23 mouse cellular contexts compared by ENCODE assay signal in the genomic region with DNA sequence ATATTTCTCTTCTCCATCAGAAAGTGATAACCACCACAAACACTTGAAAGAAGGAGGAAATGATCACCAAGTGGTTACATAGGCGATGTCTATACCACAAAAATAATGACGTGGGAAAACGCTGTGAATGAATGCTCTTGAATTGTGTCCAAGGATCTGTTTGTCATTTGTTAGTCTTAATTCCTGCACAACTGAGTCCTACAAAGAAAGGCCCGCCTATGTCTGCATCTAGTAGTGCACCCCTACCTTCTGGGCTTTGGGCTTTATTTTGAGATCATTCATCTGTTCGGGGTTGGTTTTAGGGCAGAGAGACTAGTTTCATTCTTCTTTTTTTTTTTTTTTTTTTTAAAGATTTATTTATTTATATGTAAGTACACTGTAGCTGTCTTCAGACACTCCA. TPM values are rescaled to one million over a fixed set of nuclear protein-coding genes. Genes with fewer than 3 reads are reported as not detected.
DNase-seq lines count a peak whose midpoint lies in the region; ATAC-seq and TF ChIP-seq lines count a peak whose summit lies in the region.
"Had no signal": no experiment of that assay in that cellular context is flagged by ENCODE, and none has a peak within 500 bp of the region (broad histone marks: within the 10 kb centered on the region; RNA-seq: fewer than 3 reads in every experiment).

No protein-coding gene starts in this region.

- no peak overlapping the region for H3K4me2 ChIP-seq in limb, embryonic 14.5 days (replicated peaks; ENCODE audit: low read depth, low read length, severe bottlenecking)
- no peak overlapping the region for H3K4me2 ChIP-seq in lung, embryonic 14.5 days
- H3K4me2 ChIP-seq in lung, embryonic 15.5 days = no peak overlapping the region
- H3K4me2 ChIP-seq in lung, embryonic 16.5 days (ENCODE audit: low read depth, low read length) = no peak overlapping the region

- H3K9ac ChIP-seq in limb, embryonic 14.5 days (ENCODE audit: low read depth, low read length, severe bottlenecking) = no peak overlapping the region
- H3K9ac ChIP-seq in lung, embryonic 14.5 days = no peak overlapping the region
- no peak overlapping the region for H3K9ac ChIP-seq in lung, embryonic 15.5 days
- H3K9ac ChIP-seq in lung, embryonic 16.5 days (ENCODE audit: low read length) = no peak overlapping the region

- no peaks in the 10 kb centered on the region for H3K27me3 ChIP-seq in limb, embryonic 14.5 days (ENCODE audit: control insufficient read depth, insufficient read depth, low read length)
- no peaks in the 10 kb centered on the region for H3K27me3 ChIP-seq in limb, embryonic 10.5 days (ENCODE audit: low read depth, poor library complexity, severe bottlenecking)
- no peaks in the 10 kb centered on the region for H3K27me3 ChIP-seq in lung, embryonic 14.5 days (ENCODE audit: insufficient read depth, low read length)
- no peaks in the 10 kb centered on the region for H3K27me3 ChIP-seq in lung, embryonic 15.5 days
- no peaks in the 10 kb centered on the region for H3K27me3 ChIP-seq in lung, embryonic 16.5 days (ENCODE audit: control insufficient read depth, insufficient read depth, low read depth, low read length)
- H3K27me3 ChIP-seq: CH12.LX, Patski had no signal

- WGBS in limb, embryonic 14.5 days = 72% methylated on average over 5 of the region's 5 CpGs
- 83% methylated on average over 5 of the region's 5 CpGs for WGBS in limb, embryonic 10.5 days
- 44% methylated on average over 5 of the region's 5 CpGs for WGBS in lung, embryonic 14.5 days
- WGBS in lung, embryonic 15.5 days = 46% methylated on average over 5 of the region's 5 CpGs
- WGBS in lung, adult 2 months = 65% methylated on average over 5 of the region's 5 CpGs
- 47% methylated on average over 5 of the region's 5 CpGs for WGBS in lung, embryonic 16.5 days

- no peaks in the 10 kb centered on the region for H3K9me3 ChIP-seq in limb, embryonic 14.5 days (ENCODE audit: control insufficient read depth, low read length)
- H3K9me3 ChIP-seq in limb, embryonic 10.5 days (replicated peaks) = no peaks in the 10 kb centered on the region
- H3K9me3 ChIP-seq in lung, embryonic 14.5 days (ENCODE audit: low read depth, low read length) = no peaks in the 10 kb centered on the region
- no peaks in the 10 kb centered on the region for H3K9me3 ChIP-seq in lung, embryonic 15.5 days
- no peaks in the 10 kb centered on the region; the same call in 1 of the 2 replicates for H3K9me3 ChIP-seq in lung, embryonic 16.5 days (ENCODE audit: control insufficient read depth, low read length)

- TF ChIP-seq CTCF in lung, embryonic 14.5 days (IDR thresholded peaks at IDR 0.05; ENCODE audit: low read depth) = no peak
- TF ChIP-seq CTCF in lung, adult 2 months (IDR thresholded peaks at IDR 0.05; ENCODE audit: insufficient read depth, low read length) = no peak

- no peaks in the 10 kb centered on the region for H3K36me3 ChIP-seq in limb, embryonic 14.5 days (ENCODE audit: control insufficient read depth, insufficient read depth, low read length)
- no peaks in the 10 kb centered on the region for H3K36me3 ChIP-seq in limb, embryonic 10.5 days
- H3K36me3 ChIP-seq in lung, embryonic 14.5 days (ENCODE audit: insufficient read depth) = no peaks in the 10 kb centered on the region
- H3K36me3 ChIP-seq in lung, embryonic 15.5 days = no peaks in the 10 kb centered on the region
- no peaks in the 10 kb centered on the region for H3K36me3 ChIP-seq in lung, embryonic 16.5 days (ENCODE audit: control insufficient read depth, insufficient read depth, low read length)
- H3K36me3 ChIP-seq: G1E had no signal

- H3K4me1 ChIP-seq in limb, embryonic 14.5 days (ENCODE audit: control insufficient read depth, insufficient read depth, low read length) = no peaks in the 10 kb centered on the region
- no peaks in the 10 kb centered on the region for H3K4me1 ChIP-seq in limb, embryonic 10.5 days
- H3K4me1 ChIP-seq in lung, embryonic 14.5 days (ENCODE audit: insufficient read depth) = no peaks in the 10 kb centered on the region
- no peaks in the 10 kb centered on the region for H3K4me1 ChIP-seq in lung, embryonic 15.5 days
- no peaks in the 10 kb centered on the region for H3K4me1 ChIP-seq in lung, adult 2 months (ENCODE audit: control insufficient read depth, insufficient read depth, low read length)
- H3K4me1 ChIP-seq in lung, embryonic 16.5 days (replicated peaks; ENCODE audit: control insufficient read depth, insufficient read depth, low read length) = no peaks in the 10 kb centered on the region

- no peak for TF ChIP-seq POLR2A in limb, embryonic 14.5 days (IDR thresholded peaks at IDR 0.05; ENCODE audit: borderline replicate concordance, extremely low read depth, insufficient read depth, insufficient read length)
- TF ChIP-seq POLR2A in lung, adult 2 months (IDR thresholded peaks at IDR 0.05; ENCODE audit: borderline replicate concordance, extremely low read depth, low read depth, low read length) = no peak

- ATAC-seq in limb, embryonic 14.5 days (ENCODE audit: low FRiP score, low read depth) = no peak
- peak; percentile 88 for ATAC-seq in lung, embryonic 14.5 days (ENCODE audit: insufficient read depth)
- peak; percentile 72; the same call in 1 of the 2 replicates for ATAC-seq in lung, embryonic 15.5 days (ENCODE audit: borderline replicate concordance, extremely low read depth, low FRiP score, low TSS enrichment)
- peak; percentile 75 for ATAC-seq in lung, embryonic 16.5 days (ENCODE audit: low read depth)
- ATAC-seq: activated CD4-positive, CD25-positive, alpha-beta regulatory T cell, adult 4 months; CD4-positive, CD25-positive, alpha-beta regulatory T cell, adult 4 months; Patski had no signal

- peak; percentile 50 for DNase-seq in limb, embryonic 14.5 days (ENCODE audit: low spot score)
- DNase-seq in limb, embryonic 10.5 days (ENCODE audit: low spot score) = no peak
- peak; percentile 85 for DNase-seq in lung, embryonic 14.5 days
- DNase-seq in lung, postnatal 14 days = no peak
- no peak for DNase-seq in lung, adult 2 months
- no peak for DNase-seq in lung, postnatal 4 days
- DNase-seq: adrenal gland, adult 2 months; adrenal gland, adult 8-10 months; adrenal gland, postnatal 10 days; adrenal gland, postnatal 14 days; adrenal gland, postnatal 25 days; adrenal gland, postnatal 36 days; B cell, adult 2 months; cerebellum, adult 11 months; cerebellum, adult 11-12 months had no signal

- no peak overlapping the region for H3K27ac ChIP-seq in limb, embryonic 14.5 days (replicated peaks; ENCODE audit: low read depth, low read length)
- H3K27ac ChIP-seq in limb, embryonic 10.5 days = no peak overlapping the region
- no peak overlapping the region for H3K27ac ChIP-seq in lung, embryonic 14.5 days (ENCODE audit: low read depth)
- no peak overlapping the region for H3K27ac ChIP-seq in lung, embryonic 15.5 days
- H3K27ac ChIP-seq in lung, embryonic 16.5 days (ENCODE audit: low read length) = no peak overlapping the region

- H3K4me3 ChIP-seq in limb, embryonic 14.5 days (replicated peaks; ENCODE audit: low read length) = no peak overlapping the region
- no peak overlapping the region for H3K4me3 ChIP-seq in limb, embryonic 10.5 days
- H3K4me3 ChIP-seq in lung, embryonic 14.5 days (ENCODE audit: low read depth, low read length) = no peak overlapping the region
- no peak overlapping the region for H3K4me3 ChIP-seq in lung, embryonic 15.5 days
- H3K4me3 ChIP-seq in lung, adult 2 months (replicated peaks; ENCODE audit: extremely low read depth, low read depth, low read length) = no peak overlapping the region
- no peak overlapping the region for H3K4me3 ChIP-seq in lung, embryonic 16.5 days (ENCODE audit: low read length)

RNA-seq across cellular contexts. Expression of a gene that starts 35.9 kb away (rescaled TPM):
- polyA plus RNA-seq in limb, embryonic 14.5 days (2012; rRNA removed) = 10.4 and 10.6 TPM in 2 replicates
- 12.1 and 12.7 TPM in 2 replicates for polyA plus RNA-seq in limb, embryonic 14.5 days (2014; fragmentation: Nextera tagmentation; extraction: Ambion mirVana)
- 0.48 and 0.51 TPM in 2 replicates for polyA plus RNA-seq in limb, embryonic 10.5 days (2016; fragmentation: Nextera tagmentation; extraction: Ambion mirVana)
- polyA plus RNA-seq in lung, embryonic 14.5 days (2014; fragmentation: Nextera tagmentation; extraction: Ambion mirVana) = 6.3 and 6.8 TPM in 2 replicates
- 5.1 and 5.6 TPM in 2 replicates for polyA plus RNA-seq in lung, embryonic 15.5 days (2015; fragmentation: Nextera tagmentation; extraction: Ambion mirVana)
- 1.3 and 2.2 TPM in 2 replicates for polyA plus RNA-seq in lung, adult 2 months (2012; rRNA removed)
- 6.1 and 6.4 TPM in 2 replicates for polyA plus RNA-seq in lung, embryonic 16.5 days (2015; fragmentation: Nextera tagmentation; extraction: Ambion mirVana)
- polyA plus RNA-seq: activated CD4-positive, CD25-positive, alpha-beta regulatory T cell, adult 4 months; C2C12; CD4-positive, CD25-positive, alpha-beta regulatory T cell, adult 4 months; G1E had no signal

RNA-seq across cellular contexts. Expression of a gene that starts 47.6 kb away (rescaled TPM):
- 1.1 and 1.4 TPM in 2 replicates for polyA plus RNA-seq in limb, embryonic 14.5 days (2012; rRNA removed)
- polyA plus RNA-seq in limb, embryonic 14.5 days (2014; fragmentation: Nextera tagmentation; extraction: Ambion mirVana) = 0.48 and 0.69 TPM in 2 replicates
- 0.16 and 0.19 TPM in 2 replicates for polyA plus RNA-seq in limb, embryonic 10.5 days (2016; fragmentation: Nextera tagmentation; extraction: Ambion mirVana)
- polyA plus RNA-seq in lung, embryonic 14.5 days (2014; fragmentation: Nextera tagmentation; extraction: Ambion mirVana) = 2.1 and 2.2 TPM in 2 replicates
- polyA plus RNA-seq in lung, embryonic 15.5 days (2015; fragmentation: Nextera tagmentation; extraction: Ambion mirVana) = 1.6 and 1.7 TPM in 2 replicates
- 0.52 and 1.1 TPM in 2 replicates for polyA plus RNA-seq in lung, adult 2 months (2012; rRNA removed)
- 1.6 and 2.0 TPM in 2 replicates for polyA plus RNA-seq in lung, embryonic 16.5 days (2015; fragmentation: Nextera tagmentation; extraction: Ambion mirVana)
- polyA plus RNA-seq: activated CD4-positive, CD25-positive, alpha-beta regulatory T cell, adult 4 months; C2C12; CD4-positive, CD25-positive, alpha-beta regulatory T cell, adult 4 months; G1E; Patski had no signal

Comparison
In these comparisons a context has a peak if more than half of its experiments do, and no peak if none do; other contexts are left out.
1. DNase-seq: peak in limb, embryonic 14.5 days (single experiment) and lung, embryonic 14.5 days (single experiment); none in limb, embryonic 10.5 days (single experiment), lung, postnatal 14 days (single experiment), lung, adult 2 months (single experiment) and lung, postnatal 4 days (0 of 2).